Mouse (Mus musculus): ENCODE measurements at regions not wholly inside any gene's neighbourhood (a gene's known extent, or its start where the extent isn't known, plus 50 kb on each side); places are given as distances from the start of the nearest gene placed in this dataset.

DNA sequence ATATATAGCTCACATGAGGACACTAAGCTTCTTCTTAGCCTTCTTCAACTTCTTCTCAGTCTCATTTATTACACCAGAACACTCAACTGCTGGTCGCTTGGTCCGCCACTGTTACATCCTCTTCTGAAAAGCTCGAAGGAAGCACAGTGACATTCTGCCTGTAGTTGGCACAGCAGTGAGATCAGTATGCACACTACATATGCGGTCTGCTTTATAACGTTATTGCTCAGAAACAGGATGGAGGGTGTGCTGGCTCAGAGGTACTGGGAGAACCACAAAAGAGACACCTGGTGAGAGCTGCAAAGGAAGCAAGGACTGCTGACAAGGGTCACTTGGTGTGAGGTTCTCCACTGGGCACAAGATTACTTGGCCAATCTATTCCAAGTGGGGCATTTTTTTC is 179.5 kb downstream of the Ets1 start:
- in situ Hi-C loops (cut with MboI; ENCODE audit: low sequenced_read_pairs) = no loop called here

DNA sequence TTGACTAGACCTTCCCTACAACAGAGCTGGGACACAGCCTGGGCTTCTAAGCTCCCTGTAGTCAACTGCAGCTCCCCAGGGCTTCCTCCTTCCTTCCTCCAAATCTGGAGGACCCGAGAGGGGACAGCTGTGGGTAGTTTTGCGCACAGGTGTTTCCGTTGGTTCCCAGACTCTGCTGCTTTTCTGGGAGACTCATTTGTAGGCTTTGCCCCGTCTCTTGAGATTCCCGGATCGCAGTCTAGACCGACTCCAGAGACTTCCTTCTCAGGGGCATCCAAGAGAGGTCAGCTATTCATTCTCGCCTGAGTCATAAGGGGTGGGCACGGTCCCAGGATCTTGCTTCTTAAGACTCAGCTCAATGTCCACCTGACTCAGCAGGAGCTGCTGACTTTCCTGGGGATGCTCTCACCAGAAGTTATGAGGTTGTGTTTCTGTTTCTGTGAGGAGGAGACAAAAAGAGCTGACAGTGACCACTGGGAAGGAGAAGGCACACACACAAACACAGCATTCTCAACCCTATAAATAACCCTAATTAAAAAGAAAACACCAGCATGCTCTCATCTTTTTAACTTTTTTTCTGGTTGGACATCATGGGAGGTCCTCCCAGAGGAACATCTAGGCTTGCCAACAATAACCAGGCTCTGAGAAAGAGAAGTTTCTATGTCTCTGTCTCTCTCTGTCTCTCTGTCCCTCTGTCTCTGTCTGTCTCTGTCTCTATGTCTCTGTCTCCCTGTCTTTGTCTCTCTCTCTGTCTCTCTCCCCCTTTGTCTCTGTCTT is 180.8 kb downstream of the Ets1 start:
- in situ Hi-C loops (cut with MboI; ENCODE audit: low sequenced_read_pairs) = no loop called here

DNA sequence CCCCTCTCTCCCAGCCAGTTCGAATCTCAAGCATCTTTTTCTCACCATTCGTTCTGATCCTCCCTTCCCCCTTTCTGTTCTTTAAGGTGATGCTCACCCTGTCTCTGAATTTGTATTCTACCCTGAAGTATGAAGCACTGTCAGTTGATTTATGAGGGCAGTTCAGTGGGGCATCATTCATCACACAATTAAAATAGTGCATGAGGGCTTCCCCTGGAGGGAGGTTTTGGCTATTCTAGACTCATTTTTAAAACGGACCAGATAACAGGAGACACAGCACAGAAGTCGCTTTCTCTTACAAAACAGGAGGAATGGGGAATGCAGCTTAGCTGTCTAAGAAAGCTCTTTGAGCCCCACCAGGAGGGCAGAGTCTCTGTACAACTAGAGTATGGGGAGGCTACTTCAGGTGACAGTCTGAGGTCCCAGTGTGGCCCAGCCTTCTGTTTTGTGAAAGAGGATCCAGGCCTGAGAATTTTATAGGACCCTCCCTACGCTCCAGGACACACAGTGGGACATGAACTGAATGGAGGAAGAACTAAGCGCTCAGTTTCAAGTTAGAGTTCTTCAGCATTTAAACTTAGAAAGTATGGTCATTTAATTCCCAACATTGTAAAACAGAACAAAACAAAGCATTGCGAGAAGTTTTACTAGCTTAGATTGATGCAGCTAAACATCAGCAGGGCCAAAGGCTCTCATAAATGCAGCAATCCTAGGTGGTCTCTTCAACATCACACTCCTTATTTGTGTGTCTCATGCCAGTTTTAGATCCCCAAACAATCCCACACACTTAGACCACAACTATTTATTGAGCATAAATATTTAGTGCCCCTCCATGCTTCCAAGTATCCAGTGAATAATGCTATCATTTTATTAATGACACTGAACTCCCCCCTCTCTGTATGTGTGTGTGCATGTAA is 181.7 kb downstream of the Ets1 start:
- in situ Hi-C loops (cut with MboI; ENCODE audit: low sequenced_read_pairs) = no loop called here

DNA sequence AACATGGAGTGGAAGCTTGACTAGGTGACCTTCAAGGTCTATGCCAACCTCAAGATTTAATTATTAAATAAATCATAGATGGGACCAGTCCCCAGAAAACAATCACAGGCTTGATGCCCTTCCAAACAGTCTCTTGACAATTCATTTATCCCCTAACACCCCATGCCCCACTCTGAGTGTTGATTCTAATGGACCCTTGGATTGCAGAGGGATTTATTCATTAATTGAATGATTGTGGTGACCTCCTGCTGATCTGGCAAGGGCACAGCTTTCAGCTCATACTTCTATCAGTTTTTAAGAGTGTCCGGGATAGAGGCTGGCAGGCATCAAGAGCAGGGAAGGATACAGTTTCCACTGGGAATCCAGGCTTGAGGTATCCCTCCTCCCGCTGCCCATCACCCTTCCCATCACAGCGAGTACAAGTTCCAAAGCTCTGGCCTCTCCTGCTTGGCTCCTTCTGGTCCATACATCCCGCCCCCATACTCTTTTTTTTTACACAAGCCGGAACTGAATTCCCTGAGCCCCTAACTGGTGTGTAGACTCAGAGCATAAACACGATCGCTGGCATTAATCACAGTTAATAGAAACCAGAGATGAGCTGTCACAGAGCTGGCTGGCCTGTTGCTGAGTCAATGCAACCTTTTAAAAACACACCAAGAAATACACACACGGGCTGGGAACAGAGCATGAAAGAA is 187.6 kb downstream of the Ets1 start:
- in situ Hi-C loops (cut with MboI; ENCODE audit: low sequenced_read_pairs) = no loop called here

DNA sequence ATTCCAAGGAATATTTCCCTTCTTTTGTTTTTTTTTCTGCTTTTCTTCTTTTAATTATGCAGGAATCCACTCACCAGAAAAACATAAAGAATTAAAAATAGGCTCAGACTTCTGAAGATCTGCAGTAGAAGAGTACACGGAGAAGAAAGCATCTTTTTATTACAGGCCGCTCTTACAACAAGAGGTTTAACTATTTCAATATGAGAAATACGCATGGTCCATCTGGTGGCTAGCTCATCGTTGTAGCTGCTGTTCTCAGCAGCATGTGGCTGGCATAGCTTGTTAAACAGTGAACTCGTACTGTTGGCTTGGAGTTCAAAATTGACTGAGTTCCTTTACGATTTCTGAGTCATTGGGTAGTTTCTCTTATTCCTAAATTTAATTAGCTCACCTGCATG is 188.1 kb downstream of the Ets1 start:
- in situ Hi-C loops (cut with MboI; ENCODE audit: low sequenced_read_pairs) = no loop called here

DNA sequence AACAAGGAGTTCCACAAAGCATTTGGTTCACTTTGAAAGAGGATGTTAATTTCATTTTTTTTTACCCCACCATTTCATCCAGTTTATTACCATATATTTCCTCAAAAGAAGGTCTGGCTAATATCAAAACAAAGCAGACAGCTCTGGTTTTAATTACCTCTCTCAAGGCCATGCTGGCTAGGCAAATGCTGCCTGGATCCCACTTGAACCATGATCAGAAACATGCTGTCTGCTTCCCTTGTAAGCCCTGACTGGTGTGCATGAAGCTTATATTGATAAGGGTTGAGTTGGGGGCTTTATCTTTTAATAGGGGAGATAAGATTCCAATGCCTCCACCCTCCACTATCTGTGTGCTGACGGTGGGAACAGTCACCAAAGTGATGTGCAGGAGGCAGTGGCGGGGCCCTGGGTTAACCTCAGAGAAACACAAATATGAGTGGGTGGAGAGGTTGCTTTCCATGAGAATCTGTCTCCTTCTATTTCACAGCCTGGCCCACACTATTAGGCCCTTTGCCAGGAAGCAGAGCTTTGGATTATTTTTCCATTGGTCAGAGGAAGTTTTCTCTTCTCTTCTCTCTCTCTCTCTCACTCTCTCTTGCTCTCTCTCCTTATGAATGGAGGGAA is 194.4 kb downstream of the Ets1 start:
- in situ Hi-C loops (cut with MboI; ENCODE audit: low sequenced_read_pairs) = no loop called here

DNA sequence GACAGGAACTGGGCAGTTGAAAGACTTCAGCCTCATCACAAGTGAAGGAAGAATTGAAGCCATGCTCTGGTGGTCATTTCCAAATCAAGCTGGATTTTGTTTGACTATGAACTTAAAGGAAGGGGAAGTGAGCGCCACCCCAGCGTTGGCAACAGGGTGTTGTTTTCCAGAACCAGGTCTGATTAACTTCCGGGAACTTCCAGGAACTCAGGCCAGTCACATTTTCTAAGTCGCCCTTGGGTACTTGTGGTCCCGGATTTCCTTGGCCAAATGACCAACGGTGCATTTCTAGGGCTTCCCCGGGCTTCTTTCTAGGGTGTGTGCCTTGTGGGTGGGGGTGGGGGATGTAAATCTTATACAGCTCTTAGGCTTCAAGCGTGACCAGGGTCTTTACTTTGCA is 197.4 kb downstream of the Ets1 start:
- in situ Hi-C loops (cut with MboI; ENCODE audit: low sequenced_read_pairs) = no loop called here

DNA sequence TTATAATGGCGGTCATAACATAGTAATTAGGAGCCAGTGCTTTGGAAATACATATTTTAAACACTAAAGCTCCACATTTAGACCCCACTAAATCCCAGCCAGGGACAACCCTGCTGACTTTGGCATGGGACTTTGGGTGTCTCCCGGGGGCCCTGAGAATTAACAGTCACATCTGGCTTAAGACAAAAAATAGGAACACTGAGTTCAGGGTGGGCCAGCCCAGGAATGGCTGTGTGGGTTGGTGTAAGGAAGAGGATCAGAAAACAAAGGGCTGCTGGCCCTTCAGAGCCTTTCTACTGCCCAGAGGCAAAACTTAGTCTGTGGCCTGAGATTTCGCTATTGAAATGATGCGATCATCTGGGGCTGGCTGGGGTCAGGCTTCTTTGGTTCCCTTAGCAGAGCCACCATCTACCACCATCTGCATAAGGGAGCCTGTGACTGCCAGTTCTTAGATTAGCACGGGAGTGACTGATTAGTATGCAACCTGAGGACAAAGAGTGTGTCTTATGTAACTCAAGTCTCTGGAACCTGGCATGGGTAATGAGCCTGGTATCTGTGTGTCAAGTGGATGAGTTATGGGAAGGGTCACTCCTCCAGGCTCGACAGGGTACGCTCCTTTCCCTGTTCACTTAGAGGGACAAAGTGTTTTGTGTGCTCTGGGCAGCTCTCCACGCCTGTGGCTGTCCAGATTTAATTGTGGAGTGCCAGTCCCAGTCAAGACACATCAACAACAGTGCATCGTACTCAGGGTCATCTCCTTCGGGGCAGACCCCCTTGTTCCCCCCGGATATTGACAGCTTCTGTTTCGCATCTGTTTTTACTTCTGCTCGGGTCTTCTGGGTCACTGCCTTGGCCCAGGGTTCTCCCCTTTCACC is 199.0 kb downstream of the Ets1 start:
- in situ Hi-C loops (cut with MboI; ENCODE audit: low sequenced_read_pairs) = no loop called here

DNA sequence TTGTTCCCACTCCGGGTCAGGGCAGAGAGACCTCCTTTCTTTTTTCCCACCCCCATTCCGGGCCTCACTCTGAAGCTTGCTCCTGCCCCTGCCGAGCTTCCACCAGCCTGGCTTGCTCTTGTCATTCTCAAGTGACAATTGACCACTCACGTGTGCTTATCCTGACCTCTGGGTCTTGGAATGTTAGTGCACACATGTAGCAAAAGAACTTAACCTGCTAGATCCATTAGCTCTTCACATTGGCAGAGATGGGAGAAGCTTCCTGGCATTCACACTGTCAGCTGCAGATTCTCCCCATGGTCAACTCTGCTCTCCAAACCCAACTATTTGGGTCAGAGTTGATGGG is 199.6 kb downstream of the Ets1 start:
- in situ Hi-C loops (cut with MboI; ENCODE audit: low sequenced_read_pairs) = no loop called here

DNA sequence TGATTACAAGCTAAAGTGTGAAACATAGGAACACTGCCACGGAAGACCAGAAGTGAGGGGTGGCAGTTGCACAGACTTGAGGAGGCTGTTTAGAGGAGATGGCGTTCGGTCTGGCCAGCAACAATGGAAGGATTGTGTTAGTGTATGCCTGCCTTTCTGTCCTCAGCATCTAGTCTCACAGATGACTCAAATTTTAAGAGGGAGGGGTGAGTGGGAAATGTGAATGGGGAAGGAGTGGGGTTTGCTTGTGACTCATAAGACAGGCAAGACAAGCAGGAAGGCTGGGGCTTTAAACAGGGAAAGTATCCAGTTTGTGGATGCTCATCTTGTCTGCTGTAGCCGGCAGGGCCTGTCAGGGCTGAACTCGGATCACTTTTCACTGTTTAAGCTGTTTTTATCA is 200.3 kb downstream of the Ets1 start:
- in situ Hi-C loops (cut with MboI; ENCODE audit: low sequenced_read_pairs) = no loop called here

DNA sequence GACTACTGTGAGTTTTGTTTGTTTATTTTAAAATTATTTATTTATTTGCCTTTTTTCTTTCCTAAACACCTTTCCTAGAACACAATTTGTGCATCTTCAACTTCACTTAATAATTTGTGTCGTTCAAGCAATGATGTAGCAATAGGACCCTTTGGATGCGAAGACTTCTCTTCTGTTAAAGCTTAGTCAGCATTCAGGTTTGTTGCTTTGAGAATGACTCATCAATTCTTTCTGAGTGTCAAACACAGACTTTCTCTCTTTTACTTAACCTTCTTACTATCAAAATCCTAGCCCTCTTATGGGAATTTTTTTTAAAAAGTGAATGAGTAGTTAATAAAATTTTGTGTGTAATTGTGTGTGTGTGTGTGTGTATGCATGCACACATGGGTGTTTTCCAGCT is 211.3 kb downstream of the Ets1 start:
- in situ Hi-C loops (cut with MboI; ENCODE audit: low sequenced_read_pairs) = no loop called here

DNA sequence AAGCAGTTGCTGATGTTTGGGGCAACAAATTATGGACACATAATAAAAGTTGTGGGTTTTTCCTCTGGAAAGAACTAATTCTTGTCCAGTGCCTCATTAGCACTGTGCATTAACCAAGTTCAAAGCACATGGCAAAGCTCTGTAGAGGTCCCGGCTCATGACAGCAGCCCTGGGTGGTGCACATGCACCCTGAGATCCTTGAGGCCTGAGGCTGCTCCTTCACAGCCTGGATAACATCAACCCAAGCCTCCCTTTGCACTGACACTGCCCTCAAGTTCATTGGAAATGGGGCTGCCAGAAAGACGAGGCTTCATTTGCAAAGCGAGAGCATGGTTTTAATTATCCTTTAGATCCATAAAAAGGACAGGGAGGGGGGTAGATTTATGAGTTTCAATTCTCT is 216.3 kb downstream of the Ets1 start:
- in situ Hi-C loops (cut with MboI; ENCODE audit: low sequenced_read_pairs) = no loop called here

DNA sequence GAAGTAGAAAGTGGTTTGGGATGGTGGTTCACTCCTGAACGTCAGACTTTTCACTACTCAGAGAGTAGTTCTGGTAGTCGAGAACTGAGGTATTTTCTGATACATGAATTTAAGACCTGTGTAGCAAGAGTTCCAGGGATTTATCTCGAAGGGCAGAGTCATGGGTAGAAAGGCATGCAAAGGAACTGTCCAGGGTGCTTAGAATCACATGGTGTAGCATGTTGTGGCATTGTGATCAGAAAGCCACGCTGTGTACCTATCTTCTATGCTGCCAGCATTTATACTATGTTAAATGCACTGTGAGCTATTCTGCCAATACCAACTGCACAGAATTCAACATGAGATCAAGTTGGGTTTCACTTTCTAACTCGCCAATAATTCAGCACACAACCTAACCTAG is 227.3 kb downstream of the Ets1 start:
- in situ Hi-C loops (cut with MboI; ENCODE audit: low sequenced_read_pairs) = no loop called here

DNA sequence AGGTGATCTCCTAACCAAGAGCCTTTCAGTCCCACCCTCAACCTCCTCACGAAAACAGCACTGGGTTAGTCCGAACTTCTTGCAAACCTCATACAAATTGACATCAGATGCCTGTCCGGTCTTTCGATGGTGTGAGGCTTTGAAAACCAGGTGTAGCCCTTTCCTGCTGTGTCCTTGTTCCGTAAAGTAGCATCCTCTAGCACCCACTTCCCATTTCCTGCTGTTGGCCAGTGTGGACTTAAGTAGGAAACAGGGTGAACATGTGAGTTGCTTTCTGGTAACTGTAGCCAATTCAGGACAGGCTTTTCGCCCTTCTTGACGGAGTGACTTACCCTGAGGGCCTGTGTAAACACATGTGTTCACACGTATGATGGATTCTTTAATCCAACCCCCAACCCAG is 232.9 kb downstream of the Ets1 start:
- in situ Hi-C loops (cut with MboI; ENCODE audit: low sequenced_read_pairs) = no loop called here

DNA sequence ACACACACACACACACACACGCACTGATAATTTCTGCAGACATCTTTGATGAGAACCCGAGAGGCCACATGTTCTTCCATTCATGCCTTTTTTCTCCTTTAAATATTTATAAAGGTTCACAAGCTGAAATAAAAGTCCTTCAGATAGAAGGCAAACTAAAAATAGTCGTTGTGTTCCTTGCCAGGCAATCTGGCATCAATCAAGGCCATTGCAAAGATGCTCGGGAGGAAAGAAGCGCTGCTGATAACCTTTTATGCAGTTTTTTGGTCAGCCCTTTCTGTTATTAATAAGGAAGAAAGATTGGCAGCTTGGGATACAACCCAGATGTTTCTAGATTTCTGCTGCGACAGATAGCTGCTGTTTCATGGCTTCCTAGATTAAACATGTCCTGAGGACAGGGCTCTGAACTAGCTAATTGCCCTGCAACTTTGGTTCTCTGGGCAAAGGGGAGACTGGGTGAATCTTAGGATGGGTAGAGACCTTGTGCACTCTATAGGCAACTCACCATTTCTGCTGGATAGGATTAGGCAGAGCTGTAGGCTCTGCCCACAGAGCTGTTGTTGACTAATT is 238.4 kb downstream of the Ets1 start:
- in situ Hi-C loops (cut with MboI; ENCODE audit: low sequenced_read_pairs) = no loop called here

DNA sequence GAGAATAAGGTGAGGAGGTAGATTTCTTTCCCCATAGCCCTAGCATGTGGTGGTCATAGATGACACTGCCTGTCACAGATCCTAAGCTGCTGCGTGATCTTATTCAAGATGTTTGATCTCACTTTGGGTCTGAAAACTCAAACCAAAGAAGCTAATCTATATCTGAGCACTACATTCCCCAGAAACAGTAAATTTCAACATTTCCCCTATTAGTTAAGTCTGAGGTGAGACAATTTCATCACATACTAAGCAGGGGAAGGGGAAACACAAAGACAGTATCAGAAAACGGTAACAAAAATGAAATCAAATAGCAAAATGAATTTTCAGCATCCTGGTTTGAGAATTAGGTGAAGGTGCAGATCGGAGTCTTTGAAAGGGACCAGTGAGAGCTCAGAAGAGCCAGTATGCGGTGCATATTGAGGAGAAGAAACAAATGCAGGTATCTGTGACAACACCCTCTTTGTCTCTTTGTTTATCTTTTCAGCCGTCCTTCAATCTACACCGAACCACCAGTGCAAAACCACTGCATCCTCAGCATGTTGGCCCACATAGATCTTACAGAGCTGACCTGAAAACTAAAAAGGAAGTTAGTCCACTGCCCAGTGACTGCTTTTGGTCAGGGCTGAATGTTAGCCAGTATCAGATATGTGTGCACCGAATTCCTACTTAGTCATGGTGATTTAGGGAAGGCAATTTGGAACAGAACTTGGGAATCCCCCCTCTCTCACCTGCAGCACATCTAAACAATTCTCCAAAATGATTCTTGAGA is 247.0 kb downstream of the Ets1 start:
- in situ Hi-C loops (cut with MboI; ENCODE audit: low sequenced_read_pairs) = no loop called here

DNA sequence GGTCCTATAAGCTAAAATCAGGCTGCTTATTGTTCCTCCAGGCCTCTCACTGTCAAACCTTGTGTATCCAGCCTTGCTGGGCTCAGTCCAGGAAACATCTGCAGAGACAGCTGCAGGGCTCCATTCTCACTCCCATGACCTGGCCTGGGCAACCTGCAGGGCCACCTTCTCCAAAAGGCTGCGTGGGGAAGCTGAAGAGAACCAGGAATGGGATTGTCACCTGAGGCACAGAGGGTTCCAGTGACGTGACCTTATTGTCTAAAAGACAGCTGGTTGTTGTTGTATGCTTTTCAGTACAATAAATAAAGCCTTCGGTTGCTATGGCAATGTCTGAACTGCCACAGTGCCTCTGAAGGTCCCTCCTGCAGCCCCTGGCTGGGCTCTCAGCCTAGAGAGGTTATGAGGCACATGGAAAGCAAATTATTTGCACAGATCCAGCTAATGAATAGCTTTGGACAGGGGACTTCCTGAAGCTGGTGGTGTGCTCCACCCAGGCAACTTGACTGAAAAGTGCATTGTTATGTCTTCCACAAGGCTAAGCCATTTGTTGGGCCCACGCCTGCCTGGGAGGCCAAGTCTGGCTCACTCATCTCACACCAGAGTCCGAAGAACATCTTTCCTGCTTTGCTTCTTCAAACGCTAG is 250.1 kb downstream of the Ets1 start:
- in situ Hi-C loops (cut with MboI; ENCODE audit: low sequenced_read_pairs) = no loop called here

DNA sequence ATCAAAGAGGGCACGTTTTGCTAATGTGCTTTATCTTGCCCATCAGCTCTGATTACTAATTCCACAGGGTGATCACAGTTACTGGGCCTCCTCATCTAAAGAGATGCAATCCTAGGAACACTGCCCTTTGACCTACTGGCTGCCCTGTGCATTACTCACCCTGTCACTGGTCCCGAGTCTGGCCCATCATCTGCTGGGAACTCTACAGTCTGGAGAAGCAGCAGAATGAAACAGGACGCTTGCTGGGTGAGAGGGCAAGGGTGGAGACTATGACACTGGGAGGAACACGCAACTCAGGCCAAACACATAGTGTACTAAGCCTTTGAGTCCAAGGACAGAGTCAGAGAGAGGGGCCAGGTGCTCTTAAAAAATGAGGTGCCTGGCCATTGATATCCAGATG is 263.8 kb downstream of the Ets1 start:
- in situ Hi-C loops (cut with MboI; ENCODE audit: low sequenced_read_pairs) = no loop called here

DNA sequence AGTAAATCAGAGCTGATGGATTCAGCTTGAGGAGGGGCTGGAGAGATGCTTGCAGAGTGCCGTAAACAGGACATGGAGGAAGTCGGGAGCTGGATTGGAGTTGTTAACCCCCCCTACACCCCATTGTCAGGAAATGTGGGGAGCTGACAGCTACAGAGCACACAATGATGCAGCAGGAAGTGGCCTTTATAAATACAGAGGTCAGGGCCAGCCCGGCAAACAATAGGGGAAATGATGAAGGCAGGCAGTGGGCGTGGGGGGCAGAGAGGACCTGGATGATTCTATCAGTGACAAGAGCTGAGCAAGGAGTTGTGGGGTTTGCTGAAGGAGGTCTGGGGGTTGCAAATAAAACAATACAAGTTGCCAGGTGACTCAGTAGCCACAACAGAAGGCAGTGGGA is 265.3 kb downstream of the Ets1 start:
- in situ Hi-C loops (cut with MboI; ENCODE audit: low sequenced_read_pairs) = no loop called here

All from CH12F3 (cell line).